Mouse (Mus musculus) embryonic facial prominence, embryonic 12.5 days (tissue): ENCODE results near the gene Isg15. TPM values are rescaled to one million over a fixed set of nuclear protein-coding genes. Genes with fewer than 3 reads are reported as not detected.

ENCODE experiments used
- ATAC-seq: fragments of 200-750 bp; cut with Nextera tagmentation; 2 replicates; pipeline ENCODE4 v1.8.0; 2017; ENCODE audit not compliant: insufficient number of reproducible peaks, insufficient read depth, low FRiP score, low TSS enrichment
- H3K27ac ChIP-seq: fragments of 300-500 bp; sonication (generic); 2 replicates; pipeline ENCODE4 v1.5.1; 2016; ENCODE audit warnings: mild to moderate bottlenecking
- H3K27me3 ChIP-seq: fragments of 300-500 bp; sonication (generic); 2 replicates; pipeline ENCODE4 v1.6.1; 2016; ENCODE audit warnings: mild to moderate bottlenecking, moderate library complexity
- H3K36me3 ChIP-seq: fragments of 300-500 bp; sonication (generic); 2 replicates; pipeline ENCODE4 v1.6.1; 2016; ENCODE audit warnings: mild to moderate bottlenecking
- H3K4me1 ChIP-seq: fragments of 300-500 bp; sonication (generic); 2 replicates; pipeline ENCODE4 v1.6.1; 2016
- H3K4me2 ChIP-seq: fragments of 300-500 bp; sonication (generic); replicated peaks from 2 replicates; pipeline ENCODE4 v1.6.1; 2016; ENCODE audit warnings: mild to moderate bottlenecking, moderate library complexity
- H3K4me3 ChIP-seq: fragments of 300-500 bp; sonication (generic); 2 replicates; pipeline ENCODE4 v1.5.1; 2016; ENCODE audit warnings: mild to moderate bottlenecking
- H3K9ac ChIP-seq: fragments of 300-500 bp; sonication (generic); 2 replicates; pipeline ENCODE4 v1.6.1; 2016; ENCODE audit warnings: mild to moderate bottlenecking, moderate library complexity
- H3K9me3 ChIP-seq: fragments of 300-500 bp; sonication (generic); 2 replicates; pipeline ENCODE4 v1.6.1; 2016; ENCODE audit warnings: mild to moderate bottlenecking, moderate library complexity
- WGBS: fragments of 180-500 bp; shearing (Covaris S2); methylation state at CpG from one replicate; pipeline ENCODE4 v1.1.7; 2016; 5-methylcytosine and 5-hydroxymethylcytosine counted together
- polyA plus RNA-seq: library from polyadenylated mRNA; unstranded; fragments of >200 nt; fragmentation: Nextera tagmentation; extraction: Ambion mirVana; gene quantifications from 2 replicates; pipeline ENCODE4 v1.2.1, GENCODE M21; 2016

Gene Isg15
- polyA plus RNA-seq: 1.1 and 1.3 TPM in 2 replicates

DNA sequence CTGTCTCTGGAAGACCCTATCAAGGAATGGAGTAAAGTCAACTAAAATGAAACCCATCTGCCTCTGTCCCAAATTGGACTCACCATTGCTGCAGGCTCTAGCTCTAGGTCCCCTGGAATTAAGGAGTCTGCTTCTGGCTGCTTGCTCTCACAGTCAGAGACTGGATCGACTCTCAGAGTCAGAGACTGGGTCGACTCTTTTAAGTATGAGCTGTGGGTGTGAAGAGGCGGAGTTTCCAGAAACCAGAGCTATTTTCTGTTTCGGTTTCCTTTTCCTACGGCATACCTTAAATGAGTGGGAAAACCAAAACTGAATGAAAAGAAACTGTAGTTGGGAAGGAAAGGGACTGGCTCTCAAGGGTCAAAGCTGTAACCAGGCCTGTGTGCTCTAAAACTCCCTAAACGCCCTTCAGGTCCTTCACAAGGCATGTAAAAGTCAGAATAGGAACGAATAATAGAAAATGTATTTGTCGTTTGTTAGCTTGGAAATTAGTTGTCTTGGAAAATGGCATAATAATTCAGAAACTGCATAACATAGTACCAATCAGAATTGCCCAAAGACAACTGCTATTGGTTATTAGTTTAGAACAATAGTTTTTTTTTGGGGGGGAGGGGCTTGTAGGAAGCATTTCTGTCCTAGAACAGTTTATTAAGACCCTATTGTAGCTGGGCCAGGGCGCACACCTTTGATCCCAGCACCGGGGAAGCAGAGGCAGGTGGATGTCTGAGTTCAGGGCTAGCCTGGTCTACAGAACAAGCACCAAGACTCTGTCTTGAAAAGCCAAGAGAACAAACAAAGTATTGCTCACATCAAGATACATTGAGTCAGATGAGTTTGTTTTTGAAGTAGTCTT, at the start of gene Isg15:
Gene Isg15, minus strand, starts transcription at position 196 of the 853 bp plus-strand sequence.
- no peak within 1 kb of the TSS for H3K27ac ChIP-seq
- 54% methylated on average over 10 of the region's 10 CpGs for WGBS
- H3K4me1 ChIP-seq: peaks cover 18% of the 10 kb centered on the region
- ATAC-seq: no peak
- no peaks in the 10 kb centered on the region for H3K36me3 ChIP-seq
- no peaks in the 10 kb centered on the region for H3K9me3 ChIP-seq
- H3K4me3 ChIP-seq: no peak within 1 kb of the TSS
- no peak within 1 kb of the TSS for H3K9ac ChIP-seq
- H3K27me3 ChIP-seq: peaks cover 25% of the 10 kb centered on the region
- no peak within 1 kb of the TSS for H3K4me2 ChIP-seq

DNA sequence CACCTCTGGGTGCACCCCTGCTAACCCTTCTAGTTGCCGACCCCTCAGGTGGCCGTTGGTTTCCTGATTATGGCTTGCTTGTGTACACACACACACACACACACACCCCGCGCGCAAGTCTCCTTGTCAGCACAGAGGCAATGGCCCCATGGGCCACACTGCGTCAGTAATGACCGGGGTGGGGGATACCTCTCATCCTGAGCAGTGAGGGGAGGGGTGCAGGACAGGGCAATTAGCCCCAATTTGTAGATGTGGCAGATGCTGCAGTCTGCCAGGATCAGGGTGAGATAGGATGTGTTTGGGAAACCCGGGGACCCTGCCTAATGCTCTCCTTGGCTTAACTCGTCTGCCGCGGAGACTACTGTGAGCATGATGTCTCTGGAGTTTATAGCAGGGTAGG, 48.9 kb upstream of the Isg15 start:
- Histone ChIP-seq H3K9ac (no peak overlapping the region), H3K4me3 (no peak overlapping the region), H3K4me2 (no peak overlapping the region), H3K27me3 (peaks cover 22% of the 10 kb centered on the region), H3K27ac (no peak overlapping the region), H3K36me3 (peaks cover 48% of the 10 kb centered on the region), H3K4me1 (peaks cover 10% of the 10 kb centered on the region; the same call in 1 of the 2 replicates), H3K9me3 (no peaks in the 10 kb centered on the region)
- ATAC-seq: 0 out of 2 replicates have a peak, but pooled peaks have one; percentile 5
- WGBS: 69% methylated on average over 11 of the region's 11 CpGs

DNA sequence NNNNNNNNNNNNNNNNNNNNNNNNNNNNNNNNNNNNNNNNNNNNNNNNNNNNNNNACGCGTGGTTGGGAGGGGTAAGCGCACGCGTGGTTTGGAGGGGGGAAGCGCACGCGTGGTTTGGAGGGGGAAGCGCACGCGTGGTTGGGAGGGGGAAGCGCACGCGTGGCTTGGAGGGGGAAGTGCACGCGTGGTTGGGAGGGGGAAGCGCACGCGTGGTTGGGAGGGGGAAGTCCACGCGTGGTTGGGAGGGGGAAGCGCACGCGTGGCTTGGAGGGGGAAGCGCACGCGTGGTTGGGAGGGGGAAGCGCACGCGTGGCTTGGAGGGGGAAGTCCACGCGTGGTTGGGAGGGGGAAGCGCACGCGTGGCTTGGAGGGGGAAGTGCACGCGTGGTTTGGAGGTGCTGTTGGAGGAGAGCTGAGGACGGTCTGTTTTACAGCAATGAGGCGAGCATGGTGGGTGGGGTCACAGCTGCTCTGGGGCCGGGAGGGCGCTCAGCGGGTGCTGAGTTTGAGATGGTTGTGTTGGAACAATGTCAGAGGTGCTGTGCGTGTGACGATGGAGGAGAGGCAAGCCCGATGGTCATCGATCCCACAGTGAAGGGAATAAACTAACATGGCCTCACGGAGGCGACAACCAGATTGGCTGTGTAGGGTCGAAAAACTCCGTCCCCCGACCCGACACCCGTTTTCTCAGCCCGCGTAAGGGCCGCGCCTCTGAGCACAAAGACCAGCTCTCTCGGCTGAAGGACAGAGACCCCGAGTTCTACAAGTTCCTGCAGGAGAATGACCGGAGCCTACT, 36.2 kb upstream of the Isg15 start:
- H3K36me3 ChIP-seq: peaks cover 54% of the 10 kb centered on the region
- peak overlapping the region; percentile 90 for H3K4me3 ChIP-seq
- H3K9me3 ChIP-seq: no peaks in the 10 kb centered on the region
- ATAC-seq: no peak
- H3K4me1 ChIP-seq: peaks cover 12% of the 10 kb centered on the region
- 24% methylated on average over 58 of the region's 60 CpGs for WGBS
- H3K9ac ChIP-seq: peak overlapping the region; percentile 70
- no peak overlapping the region for H3K27ac ChIP-seq
- no peaks in the 10 kb centered on the region for H3K27me3 ChIP-seq
- peak overlapping the region; percentile 84 for H3K4me2 ChIP-seq

DNA sequence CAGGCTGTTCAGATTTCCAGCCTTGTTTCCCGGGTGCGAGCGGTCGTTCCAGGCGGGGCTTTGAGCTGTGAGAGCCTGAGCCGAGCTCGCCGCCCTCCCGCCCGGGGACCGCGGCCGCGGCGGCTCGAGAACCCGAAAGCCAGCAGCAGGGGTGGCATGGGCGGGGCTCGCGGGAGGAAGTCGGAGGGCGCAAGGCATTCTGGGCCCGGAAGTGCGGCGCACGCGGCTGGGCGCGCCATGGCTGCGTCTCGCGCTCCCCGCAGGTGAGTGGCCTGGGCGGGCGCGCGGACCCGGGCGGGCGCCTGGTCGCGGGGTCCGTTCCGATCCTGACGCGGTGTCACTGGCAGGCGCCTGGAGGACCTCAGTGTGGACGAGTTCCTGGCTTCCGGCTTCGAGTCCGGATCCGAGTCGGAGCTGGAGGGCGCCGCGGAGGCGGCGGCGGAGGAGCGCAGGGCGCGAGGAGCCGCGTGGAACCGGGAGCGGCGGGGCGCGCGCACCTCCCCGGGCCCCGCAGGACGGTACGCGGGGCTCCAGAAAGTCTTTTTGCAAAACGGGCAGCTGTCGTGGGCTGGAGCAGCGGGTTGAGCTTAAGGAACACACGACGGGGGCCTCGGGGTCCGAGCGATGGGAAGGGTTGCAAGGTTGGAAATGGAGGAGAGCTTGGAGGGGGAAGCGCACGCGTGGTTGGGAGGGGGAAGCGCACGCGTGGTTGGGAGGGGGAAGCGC, 35.4 kb upstream of the Isg15 start, which contains the start of gene Noc2l:
Gene Noc2l, plus strand, starts transcription at position 203 of the 726 bp plus-strand sequence.
- peaks cover 12% of the 10 kb centered on the region for H3K4me1 ChIP-seq
- H3K4me2 ChIP-seq: peak within 1 kb of the TSS; percentile 84
- H3K27ac ChIP-seq: peak within 1 kb of the TSS; percentile 94
- ATAC-seq: peak; percentile 77
- peak within 1 kb of the TSS; percentile 70 for H3K9ac ChIP-seq
- H3K4me3 ChIP-seq: peak within 1 kb of the TSS; percentile 90
- H3K36me3 ChIP-seq: peaks cover 54% of the 10 kb centered on the region
- no peaks in the 10 kb centered on the region for H3K27me3 ChIP-seq
- under 1% methylated on average over 90 of the region's 90 CpGs for WGBS
- no peaks in the 10 kb centered on the region for H3K9me3 ChIP-seq

DNA sequence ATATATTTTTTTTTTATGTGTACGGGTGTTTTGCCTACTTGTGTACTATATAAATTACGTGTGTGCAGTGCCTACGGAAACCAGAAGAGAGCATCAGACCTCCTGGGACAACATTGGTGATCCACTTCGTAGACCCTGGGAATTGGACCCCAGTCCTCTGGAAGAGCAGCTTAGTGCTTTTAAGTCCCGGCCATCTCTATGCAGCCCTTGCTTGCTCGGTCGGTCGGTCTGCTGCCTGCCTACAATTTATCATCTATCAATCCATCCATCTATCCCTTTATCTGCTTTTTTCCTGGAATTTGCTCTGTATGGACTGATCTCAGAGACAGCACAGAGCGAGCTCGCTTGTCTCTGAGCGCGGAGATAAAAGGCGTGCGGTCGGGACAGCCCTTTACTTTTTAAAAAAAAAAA, 34.7 kb upstream of the Isg15 start:
- Histone ChIP-seq H3K4me1 (peaks cover 12% of the 10 kb centered on the region), H3K27me3 (no peaks in the 10 kb centered on the region), H3K9ac (peak overlapping the region; percentile 70), H3K36me3 (peaks cover 54% of the 10 kb centered on the region), H3K27ac (peak overlapping the region; percentile 94; the same call in 1 of the 2 replicates), H3K4me3 (peak overlapping the region; percentile 90), H3K9me3 (no peaks in the 10 kb centered on the region), H3K4me2 (peak overlapping the region; percentile 84)
- peak; percentile 29; the same call in 1 of the 2 replicates for ATAC-seq
- 1% methylated on average over 15 of the region's 15 CpGs for WGBS

DNA sequence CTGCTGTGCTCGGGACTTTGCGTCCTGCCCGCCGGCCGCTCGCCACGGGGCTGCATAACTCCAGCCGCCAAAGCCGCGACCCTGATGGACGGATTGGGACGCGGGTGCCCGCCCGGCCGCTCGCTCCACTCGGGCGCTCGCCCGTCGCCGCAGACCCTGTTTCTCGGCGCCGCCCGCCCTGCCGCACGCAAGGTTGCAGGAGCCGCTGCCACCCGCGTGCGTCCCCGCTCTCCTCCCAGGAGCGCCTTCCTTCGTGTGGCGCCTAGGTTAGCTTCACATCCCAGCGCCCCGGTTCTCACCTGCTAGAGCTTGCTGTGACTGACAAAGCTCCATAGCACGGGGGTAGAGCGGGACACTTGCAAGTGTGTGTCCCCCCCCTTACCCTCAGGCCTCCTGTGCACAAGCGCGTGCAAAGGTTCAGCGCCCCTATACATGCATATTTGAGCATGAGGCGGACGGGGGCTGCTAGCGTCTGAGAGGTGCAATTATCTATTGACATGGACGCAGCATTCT, 34.1 kb upstream of the Isg15 start, which contains the start of gene Plekhn1:
Gene Plekhn1, minus strand, starts transcription at position 157 of the 513 bp plus-strand sequence.
- Histone ChIP-seq H3K27ac (peak within 1 kb of the TSS; percentile 94), H3K9ac (peak within 1 kb of the TSS; percentile 70), H3K9me3 (no peaks in the 10 kb centered on the region), H3K36me3 (peaks cover 54% of the 10 kb centered on the region), H3K27me3 (no peaks in the 10 kb centered on the region), H3K4me2 (peak within 1 kb of the TSS; percentile 84), H3K4me1 (peaks cover 12% of the 10 kb centered on the region), H3K4me3 (peak within 1 kb of the TSS; percentile 90)
- WGBS: under 1% methylated on average over 38 of the region's 48 CpGs
- peak; percentile 57 for ATAC-seq

DNA sequence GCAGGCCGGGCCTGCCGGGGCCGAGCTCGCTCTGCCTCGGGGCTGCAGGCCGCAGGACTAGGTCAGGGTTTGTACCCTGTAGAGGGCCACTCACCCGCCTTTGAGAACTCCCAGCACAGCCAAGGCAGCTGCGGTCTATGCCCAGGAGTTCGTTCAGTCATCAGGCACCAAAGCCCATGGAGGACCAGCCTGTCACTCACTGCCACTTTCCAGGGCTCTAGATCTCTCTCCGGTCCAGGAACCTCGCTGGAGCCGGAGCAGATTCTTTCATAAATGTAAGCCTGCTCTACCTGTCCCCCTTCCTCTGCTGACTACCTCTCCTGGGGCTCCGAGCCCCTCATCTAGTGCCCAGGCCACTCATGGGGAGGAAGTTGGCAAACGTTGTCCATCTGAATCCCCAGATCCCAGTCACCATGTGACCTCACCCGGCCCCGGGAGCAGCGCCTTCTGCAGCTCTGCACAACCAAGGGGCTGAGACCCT, 33.4 kb upstream of the Isg15 start:
- 3% methylated on average over 17 of the region's 17 CpGs for WGBS
- no peak; the same call in 1 of the 2 replicates for ATAC-seq
- Histone ChIP-seq H3K9me3 (no peaks in the 10 kb centered on the region), H3K27me3 (no peaks in the 10 kb centered on the region), H3K4me1 (peaks cover 12% of the 10 kb centered on the region), H3K27ac (peak overlapping the region; percentile 80), H3K36me3 (peaks cover 54% of the 10 kb centered on the region), H3K4me2 (peak overlapping the region; percentile 84), H3K4me3 (peak overlapping the region; percentile 65), H3K9ac (peak overlapping the region; percentile 70)

DNA sequence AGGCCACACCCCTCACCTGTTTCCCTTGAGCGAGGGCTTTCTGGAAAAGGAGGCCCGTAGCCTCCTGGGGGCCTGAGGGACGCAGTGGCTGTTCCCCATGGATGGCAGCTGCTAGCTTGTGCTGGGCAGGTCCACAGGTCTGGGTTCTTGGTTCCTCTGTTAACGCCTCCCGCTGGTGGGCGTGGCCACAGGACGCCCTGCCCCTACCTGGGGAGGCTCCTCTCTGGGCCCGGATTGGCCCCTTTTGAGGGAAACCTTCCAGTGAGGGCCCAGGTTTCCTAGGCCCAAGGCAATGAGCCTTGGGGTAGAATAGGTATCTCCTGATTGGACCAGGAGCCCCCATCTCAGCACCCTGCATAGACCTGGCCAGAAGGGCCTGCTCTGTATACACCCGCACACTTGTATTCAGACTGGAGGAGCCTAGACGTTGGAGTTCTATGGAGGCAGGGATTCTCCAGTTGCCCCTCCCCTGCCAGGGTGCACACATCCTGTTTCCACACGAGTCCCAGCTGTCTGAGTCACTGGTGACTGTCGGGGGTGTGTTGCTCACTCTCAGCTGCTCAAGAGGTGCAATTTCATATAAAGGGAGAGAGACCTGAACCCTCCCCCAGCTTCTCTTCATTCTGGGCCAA, 27.9 kb upstream of the Isg15 start:
- peak overlapping the region; percentile 11; the same call in 1 of the 2 replicates for H3K4me2 ChIP-seq
- peak overlapping the region; percentile 38; the same call in 1 of the 2 replicates for H3K9ac ChIP-seq
- ATAC-seq: peak; percentile 55; the same call in 1 of the 2 replicates
- WGBS: 23% methylated on average over 12 of the region's 12 CpGs
- peaks cover 8% of the 10 kb centered on the region for H3K4me1 ChIP-seq
- peaks cover 44% of the 10 kb centered on the region for H3K36me3 ChIP-seq
- H3K9me3 ChIP-seq: no peaks in the 10 kb centered on the region
- H3K27me3 ChIP-seq: no peaks in the 10 kb centered on the region
- H3K27ac ChIP-seq: no peak overlapping the region
- no peak overlapping the region for H3K4me3 ChIP-seq

DNA sequence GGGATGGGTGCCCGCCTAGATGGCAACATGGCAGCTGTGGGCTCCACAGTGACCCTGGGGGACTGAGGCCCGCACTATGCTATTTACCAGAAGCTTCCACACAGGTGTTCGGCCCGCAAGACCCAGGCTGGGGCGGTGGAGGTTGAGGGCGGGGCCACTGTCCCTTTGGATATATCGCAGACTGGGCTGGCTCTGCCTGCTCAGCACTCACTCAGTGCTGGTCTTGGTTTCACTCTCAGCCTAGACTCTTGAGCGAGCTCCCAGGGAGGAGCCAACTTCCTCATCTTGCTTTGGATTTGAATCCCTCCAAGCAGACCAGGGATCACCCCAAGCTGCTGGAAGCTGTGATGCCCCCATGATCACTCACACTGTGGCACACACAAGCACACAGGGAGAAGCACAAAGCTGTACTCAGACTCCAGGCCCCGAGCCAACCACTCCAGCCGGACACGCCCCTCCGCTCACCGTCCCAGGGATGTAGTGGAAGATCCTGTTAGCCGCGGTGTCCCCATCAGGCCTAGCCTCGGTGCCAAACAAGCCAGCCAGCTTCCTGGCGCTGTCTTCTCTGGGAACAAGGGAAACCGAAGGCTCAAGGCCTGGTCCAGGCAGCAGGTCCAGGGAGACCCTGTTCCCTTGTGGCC, 27.3 kb upstream of the Isg15 start:
- H3K9me3 ChIP-seq: no peaks in the 10 kb centered on the region
- WGBS: 35% methylated on average over 18 of the region's 18 CpGs
- H3K27me3 ChIP-seq: no peaks in the 10 kb centered on the region
- ATAC-seq: no peak
- H3K9ac ChIP-seq: peak overlapping the region; percentile 38; the same call in 1 of the 2 replicates
- 0 out of 2 replicates have a peak, but pooled peaks cover 5% of the 10 kb centered on the region for H3K4me1 ChIP-seq
- peak overlapping the region; percentile 11; the same call in 1 of the 2 replicates for H3K4me2 ChIP-seq
- no peak overlapping the region for H3K27ac ChIP-seq
- peaks cover 41% of the 10 kb centered on the region for H3K36me3 ChIP-seq
- H3K4me3 ChIP-seq: no peak overlapping the region

DNA sequence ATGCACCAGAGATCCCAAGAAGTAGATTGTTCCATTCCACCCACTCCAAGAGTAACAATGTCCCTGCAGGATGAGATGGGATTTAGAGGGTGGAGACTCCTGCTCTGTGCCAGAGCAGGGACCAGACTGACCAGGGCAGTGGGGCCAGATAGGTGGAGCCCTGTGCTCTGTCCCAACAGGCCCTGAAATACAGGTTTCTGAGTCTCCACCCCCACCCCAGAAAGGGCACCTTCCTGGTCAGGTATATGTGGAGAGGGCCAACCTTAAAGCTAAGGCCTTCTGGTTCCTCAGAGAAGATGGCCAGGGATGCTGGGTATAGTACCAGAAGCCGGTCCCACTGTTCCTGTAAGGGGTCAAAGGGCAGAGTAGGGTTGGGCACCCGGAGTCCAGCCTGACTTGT, 23.7 kb upstream of the Isg15 start:
- WGBS: 79% methylated on average over 2 of the region's 2 CpGs
- 0 out of 2 replicates have a peak, but pooled peaks cover 5% of the 10 kb centered on the region for H3K4me1 ChIP-seq
- peaks cover 5% of the 10 kb centered on the region for H3K36me3 ChIP-seq
- no peak for ATAC-seq
- H3K27me3 ChIP-seq: no peaks in the 10 kb centered on the region
- H3K9me3 ChIP-seq: no peaks in the 10 kb centered on the region
- H3K4me3 ChIP-seq: no peak overlapping the region
- H3K9ac ChIP-seq: no peak overlapping the region
- H3K27ac ChIP-seq: no peak overlapping the region
- no peak overlapping the region for H3K4me2 ChIP-seq
